In genomic region chr11:47139867-47140266, GRCm38 (mm10) we compare ENCODE assay signal across 18 mouse cellular contexts.
"Had no signal": no experiment of that assay in that cellular context is flagged by ENCODE, and none has a peak within 500 bp of the region (broad histone marks: within the 10 kb centered on the region; RNA-seq: fewer than 3 reads in every experiment).

No protein-coding gene starts in this region.

- H3K27ac ChIP-seq: limb, embryonic 12.5 days; limb, embryonic 15.5 days; liver, embryonic 13.5 days; neural tube, embryonic 13.5 days; stomach, embryonic 15.5 days had no signal

- H3K4me2 ChIP-seq: limb, embryonic 12.5 days; limb, embryonic 15.5 days; liver, embryonic 13.5 days; midbrain, embryonic 11.5 days; neural tube, embryonic 13.5 days; stomach, embryonic 15.5 days had no signal

- H3K9me3 ChIP-seq: limb, embryonic 15.5 days; liver, embryonic 13.5 days; neural tube, embryonic 13.5 days; stomach, embryonic 15.5 days had no signal

- H3K27me3 ChIP-seq: limb, embryonic 12.5 days; limb, embryonic 15.5 days; liver, embryonic 13.5 days; neural tube, embryonic 13.5 days; stomach, embryonic 15.5 days had no signal

- H3K36me3 ChIP-seq: limb, embryonic 12.5 days; limb, embryonic 15.5 days; liver, embryonic 13.5 days; neural tube, embryonic 13.5 days; stomach, embryonic 15.5 days had no signal

- H3K4me1 ChIP-seq: limb, embryonic 12.5 days; limb, embryonic 15.5 days; liver, embryonic 13.5 days; neural tube, embryonic 13.5 days; stomach, embryonic 15.5 days had no signal

- H3K4me3 ChIP-seq: limb, embryonic 12.5 days; limb, embryonic 15.5 days; liver, embryonic 13.5 days; neural tube, embryonic 13.5 days; stomach, embryonic 15.5 days had no signal

- ATAC-seq: inflammation-experienced regulatory T-cells, adult 6 months had no signal

- DNase-seq: kidney, adult 18-20 months; kidney, postnatal 25 days; left cerebral cortex, postnatal 4 days; liver, embryonic 13.5 days; lung, adult 2 months; lung, postnatal 14 days; lung, postnatal 4 days; midbrain, embryonic 14.5 days; retina, postnatal 1 day; right cerebral cortex, postnatal 25 days; spleen, adult 18-20 months; thymus, postnatal 25 days had no signal

- H3K9ac ChIP-seq: limb, embryonic 12.5 days; limb, embryonic 15.5 days; liver, embryonic 13.5 days; neural tube, embryonic 13.5 days; stomach, embryonic 15.5 days had no signal
